Mouse (Mus musculus): ENCODE results near the gene Dhx8. TPM values are rescaled to one million over a fixed set of nuclear protein-coding genes. Genes with fewer than 3 reads are reported as not detected.

The Dhx8 gene
- polyA plus RNA-seq, 1 experiment from 2014 or later = 37.1 TPM

- no peaks in the 10 kb centered on the region for H3K9me3 ChIP-seq
These were observed 25.8 kb upstream of the Dhx8 start for GRCm38 (mm10) chr11:101706764-101707448.

DNA sequence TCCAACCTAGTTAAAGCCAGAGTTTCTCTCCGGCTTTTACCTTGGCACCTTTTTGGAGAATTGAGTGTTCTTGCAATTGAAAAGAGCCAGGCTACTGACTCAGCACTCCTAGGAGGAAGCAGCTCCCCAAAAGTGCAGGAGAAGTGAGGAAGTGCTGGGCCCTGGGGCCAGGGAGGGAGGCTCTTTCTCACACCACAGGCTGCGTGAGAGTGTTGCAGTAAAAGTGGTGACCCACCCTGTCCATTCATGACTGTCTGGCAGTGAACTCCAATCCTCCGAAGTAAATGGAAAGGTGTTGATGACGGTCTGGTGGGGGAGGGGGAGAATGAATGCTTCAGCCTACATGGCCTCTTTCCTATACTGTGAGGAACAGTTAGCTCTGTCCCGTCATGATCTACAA, 24.2 kb upstream of the Dhx8 start:
- WGBS = 70% methylated on average over 5 of the region's 5 CpGs
- H3K27me3 ChIP-seq (ENCODE audit: insufficient read depth, poor library complexity, severe bottlenecking) = no peaks in the 10 kb centered on the region
- no peak for DNase-seq (ENCODE audit: low spot score)
- no peak overlapping the region for H3K4me3 ChIP-seq
- no peaks in the 10 kb centered on the region for H3K9me3 ChIP-seq
- no peak overlapping the region for H3K27ac ChIP-seq
- peaks cover 11% of the 10 kb centered on the region; the same call in 1 of the 2 replicates for H3K4me1 ChIP-seq (replicated peaks)
- no peaks in the 10 kb centered on the region for H3K36me3 ChIP-seq

More at GRCm38 (mm10) chr11:101706764-101707448, 25.8 kb upstream of the Dhx8 start:
- Histone ChIP-seq H3K4me1 (replicated peaks) (peaks cover 11% of the 10 kb centered on the region; the same call in 1 of the 2 replicates), H3K36me3 (no peaks in the 10 kb centered on the region), H3K27ac (no peak overlapping the region), H3K4me3 (no peak overlapping the region), H3K27me3 (ENCODE audit: insufficient read depth, poor library complexity, severe bottlenecking) (no peaks in the 10 kb centered on the region)
- DNase-seq (ENCODE audit: low spot score) = peak; percentile 30
- 79% methylated on average over 10 of the region's 10 CpGs for WGBS

DNA sequence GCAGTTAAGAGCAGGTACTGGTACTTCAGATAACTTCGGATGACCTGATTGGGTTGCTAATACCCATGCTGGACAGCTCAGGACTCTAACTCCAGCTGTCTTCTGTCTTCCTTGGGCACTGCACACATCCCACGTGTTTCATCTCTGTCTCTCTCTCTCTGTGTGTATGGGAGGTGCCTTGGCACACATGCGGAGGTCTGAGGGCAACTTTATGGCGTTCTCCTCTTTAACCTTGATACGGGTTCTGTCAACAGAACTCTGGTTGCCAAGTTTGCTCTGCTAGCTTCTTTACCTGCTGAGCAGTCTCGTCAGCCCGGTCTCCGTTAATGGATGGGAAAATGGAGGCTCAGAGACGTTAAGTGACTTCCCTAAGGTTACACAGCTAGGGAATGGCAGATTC, 19.9 kb upstream of the Dhx8 start:
- Histone ChIP-seq H3K4me1 (replicated peaks) (peaks cover 8% of the 10 kb centered on the region; the same call in 1 of the 2 replicates), H3K27me3 (ENCODE audit: insufficient read depth, poor library complexity, severe bottlenecking) (no peaks in the 10 kb centered on the region), H3K36me3 (no peaks in the 10 kb centered on the region), H3K4me3 (no peak overlapping the region), H3K27ac (no peak overlapping the region), H3K9me3 (no peaks in the 10 kb centered on the region)
- WGBS = 88% methylated on average over 9 of the region's 9 CpGs
- DNase-seq (ENCODE audit: low spot score) = no peak

DNA sequence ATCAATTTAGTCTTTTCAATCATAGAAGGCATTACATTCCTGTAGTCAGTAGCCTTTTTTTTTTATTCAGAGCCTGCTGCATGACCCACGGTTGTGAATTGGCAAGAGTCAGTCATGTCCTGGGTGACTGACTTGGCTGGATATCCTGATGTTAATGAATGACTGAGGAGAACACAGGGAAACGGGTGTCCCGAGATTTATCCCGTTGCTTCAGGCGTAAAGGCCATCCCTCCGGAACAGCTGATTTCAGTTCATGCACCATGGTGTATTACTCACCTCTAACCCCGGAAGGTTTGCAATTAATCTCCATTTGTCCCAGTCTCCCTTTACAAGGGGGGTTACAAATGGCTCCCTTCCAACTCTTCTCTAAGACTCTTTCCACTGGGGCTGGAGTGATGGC, 18.7 kb upstream of the Dhx8 start:
- no peaks in the 10 kb centered on the region for H3K27me3 ChIP-seq (ENCODE audit: insufficient read depth, poor library complexity, severe bottlenecking)
- no peaks in the 10 kb centered on the region for H3K36me3 ChIP-seq
- no peak overlapping the region for H3K4me3 ChIP-seq
- H3K9me3 ChIP-seq = no peaks in the 10 kb centered on the region
- no peak for DNase-seq (ENCODE audit: low spot score)
- 83% methylated on average over 7 of the region's 7 CpGs for WGBS
- H3K4me1 ChIP-seq (replicated peaks) = peaks cover 10% of the 10 kb centered on the region; the same call in 1 of the 2 replicates
- no peak overlapping the region for H3K27ac ChIP-seq

- H3K9me3 ChIP-seq = no peaks in the 10 kb centered on the region
- no peak overlapping the region for H3K4me3 ChIP-seq
- H3K27me3 ChIP-seq (ENCODE audit: insufficient read depth, poor library complexity, severe bottlenecking) = no peaks in the 10 kb centered on the region
- H3K36me3 ChIP-seq = no peaks in the 10 kb centered on the region
- H3K4me1 ChIP-seq (replicated peaks) = peaks cover 6% of the 10 kb centered on the region; the same call in 1 of the 2 replicates
- no peak for DNase-seq (ENCODE audit: low spot score)
- WGBS = 57% methylated on average over 4 of the region's 4 CpGs
- no peak overlapping the region for H3K27ac ChIP-seq
These were observed 14.4 kb upstream of the Dhx8 start for GRCm38 (mm10) chr11:101718324-101718723.

- H3K36me3 ChIP-seq = no peaks in the 10 kb centered on the region
- no peak overlapping the region for H3K27ac ChIP-seq
- no peak for DNase-seq (ENCODE audit: low spot score)
- WGBS = 86% methylated on average over 21 of the region's 21 CpGs
- no peaks in the 10 kb centered on the region for H3K27me3 ChIP-seq (ENCODE audit: insufficient read depth, poor library complexity, severe bottlenecking)
- no peaks in the 10 kb centered on the region for H3K9me3 ChIP-seq
- H3K4me1 ChIP-seq (replicated peaks) = peaks cover 6% of the 10 kb centered on the region; the same call in 1 of the 2 replicates
- no peak overlapping the region for H3K4me3 ChIP-seq
These were observed 12.7 kb upstream of the Dhx8 start for GRCm38 (mm10) chr11:101719986-101720520.

DNA sequence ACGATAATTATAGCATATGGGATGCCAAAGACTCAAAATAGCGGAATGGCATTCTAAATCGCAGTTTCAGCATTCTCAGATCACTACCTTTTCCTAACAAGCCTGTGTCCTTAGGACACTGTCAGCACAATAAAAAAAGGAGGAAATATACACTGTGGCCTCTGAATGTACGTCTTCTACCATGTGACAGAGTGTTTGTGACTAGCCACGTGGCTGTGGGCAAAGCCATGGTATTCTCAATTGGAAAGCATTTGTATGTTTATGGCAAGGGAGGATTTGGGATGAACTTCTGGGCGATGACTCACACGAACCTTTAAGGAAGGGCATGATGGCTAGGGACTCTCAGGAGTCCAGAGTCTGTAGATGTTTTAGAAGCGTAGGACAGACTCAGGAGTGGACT, 7.7 kb upstream of the Dhx8 start:
- no peak overlapping the region for H3K27ac ChIP-seq

DNA sequence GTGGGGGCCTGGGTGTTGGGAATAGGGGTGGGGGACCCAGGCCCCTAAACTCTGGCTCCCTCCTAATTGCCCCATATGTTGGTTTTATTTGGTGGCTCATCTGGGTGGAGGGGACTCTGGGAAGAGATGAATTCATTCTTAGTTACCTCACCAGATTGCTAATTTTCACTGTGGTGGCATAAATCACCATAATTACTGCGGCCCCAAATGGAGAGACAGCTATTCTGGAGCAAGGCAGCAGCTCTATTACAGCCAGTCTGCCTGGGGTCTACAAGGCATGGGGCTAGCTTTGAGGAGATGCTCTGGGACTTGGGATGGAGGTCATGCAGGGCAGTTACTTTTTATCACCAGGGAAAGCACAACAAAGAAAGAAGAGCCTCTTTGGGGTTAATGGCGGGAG, 6.0 kb upstream of the Dhx8 start:
- Histone ChIP-seq H3K4me3 (no peak overlapping the region), H3K27ac (peak overlapping the region; percentile 67; the same call in 1 of the 2 replicates), H3K36me3 (no peaks in the 10 kb centered on the region), H3K27me3 (ENCODE audit: insufficient read depth, poor library complexity, severe bottlenecking) (no peaks in the 10 kb centered on the region), H3K9me3 (no peaks in the 10 kb centered on the region), H3K4me1 (replicated peaks) (peaks cover 8% of the 10 kb centered on the region)
- no peak for DNase-seq (ENCODE audit: low spot score)
- 43% methylated on average over 2 of the region's 2 CpGs for WGBS

More for the DNA sequence above, 7.7 kb upstream of the Dhx8 start:
- H3K27me3 ChIP-seq (ENCODE audit: insufficient read depth, poor library complexity, severe bottlenecking) = no peaks in the 10 kb centered on the region
- no peaks in the 10 kb centered on the region for H3K9me3 ChIP-seq
- DNase-seq (ENCODE audit: low spot score) = no peak
- H3K4me1 ChIP-seq (replicated peaks) = peaks cover 8% of the 10 kb centered on the region
- no peaks in the 10 kb centered on the region for H3K36me3 ChIP-seq
- no peak overlapping the region for H3K4me3 ChIP-seq
- 89% methylated on average over 8 of the region's 8 CpGs for WGBS

- H3K4me3 ChIP-seq = no peak overlapping the region
- H3K27ac ChIP-seq = no peak overlapping the region
- H3K9me3 ChIP-seq = no peaks in the 10 kb centered on the region
- no peaks in the 10 kb centered on the region for H3K27me3 ChIP-seq (ENCODE audit: insufficient read depth, poor library complexity, severe bottlenecking)
- DNase-seq (ENCODE audit: low spot score) = no peak
- H3K36me3 ChIP-seq = peaks cover under 1% of the 10 kb centered on the region; the same call in 1 of the 2 replicates
- WGBS = 75% methylated on average over 3 of the region's 3 CpGs
- H3K4me1 ChIP-seq (replicated peaks) = peaks cover 24% of the 10 kb centered on the region
These were observed 3.4 kb upstream of the Dhx8 start for GRCm38 (mm10) chr11:101729308-101729707.

DNA sequence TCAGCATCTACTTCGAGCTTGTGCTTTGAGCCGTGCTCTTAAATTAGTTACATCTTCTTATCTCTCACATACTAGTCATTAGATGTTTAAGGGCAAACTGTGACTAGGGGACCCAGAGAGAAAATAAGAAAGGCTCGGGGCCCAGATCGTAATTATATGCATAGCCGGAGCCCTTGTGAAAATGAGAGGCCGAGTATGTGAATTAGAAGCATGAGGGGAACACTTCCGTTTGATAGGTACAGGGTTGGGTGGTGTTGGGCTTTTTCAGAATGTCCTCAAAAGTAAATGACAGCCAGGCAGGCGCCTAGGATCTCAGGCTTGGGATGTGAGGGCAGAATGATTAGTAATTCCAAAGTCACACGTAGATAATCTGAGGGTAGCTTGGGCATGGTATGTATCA, 877 bp downstream of the Dhx8 start:
- H3K27ac ChIP-seq = peak overlapping the region; percentile 84
- no peak for DNase-seq (ENCODE audit: low spot score)
- WGBS = 38% methylated on average over 9 of the region's 9 CpGs

GRCm38 (mm10) chr11:101756616-101757015, 23.9 kb downstream of the Dhx8 start:
- H3K4me1 ChIP-seq (replicated peaks) = no peaks in the 10 kb centered on the region
- WGBS = 96% methylated on average over 8 of the region's 8 CpGs
- no peaks in the 10 kb centered on the region for H3K27me3 ChIP-seq (ENCODE audit: insufficient read depth, poor library complexity, severe bottlenecking)
- H3K4me3 ChIP-seq = no peak overlapping the region
- no peaks in the 10 kb centered on the region for H3K9me3 ChIP-seq
- peaks cover 98% of the 10 kb centered on the region for H3K36me3 ChIP-seq
- H3K27ac ChIP-seq = no peak overlapping the region
- no peak for DNase-seq (ENCODE audit: low spot score)

More for the DNA sequence above, 877 bp downstream of the Dhx8 start:
- no peaks in the 10 kb centered on the region for H3K9me3 ChIP-seq
- no peaks in the 10 kb centered on the region for H3K27me3 ChIP-seq (ENCODE audit: insufficient read depth, poor library complexity, severe bottlenecking)
- peak overlapping the region; percentile 74 for H3K4me3 ChIP-seq
- peaks cover 17% of the 10 kb centered on the region for H3K4me1 ChIP-seq (replicated peaks)
- peaks cover 42% of the 10 kb centered on the region for H3K36me3 ChIP-seq

- peaks cover 98% of the 10 kb centered on the region for H3K36me3 ChIP-seq
- WGBS = 95% methylated on average over 8 of the region's 8 CpGs
These were observed 24.6 kb downstream of the Dhx8 start for GRCm38 (mm10) chr11:101757366-101757765.

GRCm38 (mm10) chr11:101758431-101758830, 25.7 kb downstream of the Dhx8 start:
- H3K36me3 ChIP-seq = peaks cover 97% of the 10 kb centered on the region
- 83% methylated on average over 5 of the region's 5 CpGs for WGBS
- no peak overlapping the region for H3K4me3 ChIP-seq
- H3K4me1 ChIP-seq (replicated peaks) = no peaks in the 10 kb centered on the region
- no peak for DNase-seq (ENCODE audit: low spot score)
- no peak overlapping the region for H3K27ac ChIP-seq
- H3K27me3 ChIP-seq (ENCODE audit: insufficient read depth, poor library complexity, severe bottlenecking) = no peaks in the 10 kb centered on the region
- no peaks in the 10 kb centered on the region for H3K9me3 ChIP-seq

More at GRCm38 (mm10) chr11:101757366-101757765, 24.6 kb downstream of the Dhx8 start:
- no peaks in the 10 kb centered on the region for H3K27me3 ChIP-seq (ENCODE audit: insufficient read depth, poor library complexity, severe bottlenecking)
- no peak for DNase-seq (ENCODE audit: low spot score)
- H3K4me1 ChIP-seq (replicated peaks) = no peaks in the 10 kb centered on the region
- H3K4me3 ChIP-seq = no peak overlapping the region
- H3K27ac ChIP-seq = no peak overlapping the region
- H3K9me3 ChIP-seq = no peaks in the 10 kb centered on the region

Data from hindbrain, embryonic 10.5 days (tissue).